Mouse (Mus musculus) ES-E14 (cell line): ENCODE data around the gene Snrnp40. TPM values are rescaled to one million over a fixed set of nuclear protein-coding genes. Genes with fewer than 3 reads are reported as not detected.

Experiments
- DNase-seq: peaks from one replicate; pipeline ENCODE4 v3.0.0-alpha.2; 2013; ENCODE audit warnings: low read depth, low spot score
- H3K27ac ChIP-seq: 2 replicates; pipeline ENCODE4 v1.5.1; 2012; ENCODE audit warnings: low read depth, mild to moderate bottlenecking, low read length, moderate library complexity, mixed read lengths; ENCODE audit not compliant: poor library complexity, insufficient read depth, severe bottlenecking
- H3K36me3 ChIP-seq: 2 replicates; pipeline ENCODE4 v1.6.1; 2012; ENCODE audit warnings: mild to moderate bottlenecking, low read length, moderate library complexity, mixed read lengths; ENCODE audit not compliant: control insufficient read depth, poor library complexity, insufficient read depth, severe bottlenecking
- H3K4me1 ChIP-seq, 2 experiments: fragments of 150-350 bp in 1 of 2; sonication (generic) in 1 of 2; 2 replicates each; pipeline ENCODE4 v1.6.1; 2012; ENCODE audit warnings: low read length in 2 of 2, mild to moderate bottlenecking in 1 of 2, mixed read lengths in 1 of 2; ENCODE audit not compliant: control insufficient read depth in 2 of 2, insufficient read depth in 2 of 2, poor library complexity in 1 of 2
- H3K4me3 ChIP-seq, 2 experiments: fragments of 150-350 bp in 1 of 2; sonication (generic) in 1 of 2; 2 replicates each; pipeline ENCODE4 v1.5.1; 2012; ENCODE audit warnings: low read length in 2 of 2, low read depth in 1 of 2, mild to moderate bottlenecking in 1 of 2, mixed read lengths in 1 of 2; ENCODE audit not compliant: insufficient read depth in 1 of 2, poor library complexity in 1 of 2, severe bottlenecking in 1 of 2
- H3K9ac ChIP-seq: 2 replicates; pipeline ENCODE4 v1.6.1; 2012; ENCODE audit warnings: low read depth, mild to moderate bottlenecking, low read length, mixed read lengths; ENCODE audit not compliant: poor library complexity, insufficient read depth, severe bottlenecking
- H3K9me3 ChIP-seq: fragments of 150-350 bp; sonication (generic); 2 replicates; pipeline ENCODE4 v1.6.1; 2012; ENCODE audit warnings: low read depth, mild to moderate bottlenecking, low read length; ENCODE audit not compliant: control insufficient read depth, insufficient read depth
- CHD2 ChIP-seq: IDR thresholded peaks from 2 replicates; pipeline ENCODE4 v1.6.1; 2014; ENCODE audit warnings: mild to moderate bottlenecking, low read depth, low read length, inconsistent platforms
- HCFC1 ChIP-seq: IDR thresholded peaks from 2 replicates; pipeline ENCODE4 v1.6.1; 2012; ENCODE audit warnings: low read length, inconsistent platforms, borderline replicate concordance; ENCODE audit not compliant: insufficient read depth
- MAFK ChIP-seq: IDR thresholded peaks from 2 replicates; pipeline ENCODE4 v1.6.1; 2014; ENCODE audit warnings: mild to moderate bottlenecking, low read depth, low read length, inconsistent platforms; ENCODE audit not compliant: insufficient read depth
- ZC3H11A ChIP-seq: IDR thresholded peaks from 2 replicates; pipeline ENCODE4 v1.6.1; 2012; ENCODE audit warnings: low read depth, mild to moderate bottlenecking, inconsistent platforms, low read length, borderline replicate concordance
- ZNF384 ChIP-seq: IDR thresholded peaks from 2 replicates; pipeline ENCODE4 v1.6.1; 2012; ENCODE audit warnings: low read depth, low read length, inconsistent platforms
- in situ Hi-C, 2 experiments: fragments of 600-800 bp; cut with MboI; formaldehyde crosslinking; loops; one replicate each; pipeline ENCODE4 v1.15.1; 2025; ENCODE audit warnings: low sequenced_read_pairs in 2 of 2, inconsistent platforms in 1 of 2; ENCODE audit not compliant: unreplicated experiment in 2 of 2
- total RNA-seq: library from RNA; depleted of rRNA; stranded (reverse); fragments of 300-350 nt; gene quantifications from 2 replicates; pipeline ENCODE4 v1.2.3, GENCODE M21; 2012

Snrnp40 gene
- total RNA-seq, 1 experiment: 147 TPM

- Histone ChIP-seq H3K9ac (no peak overlapping the region), H3K4me3 (no peak overlapping the region), H3K4me1 (peaks cover 0 to 7% of the 10 kb centered on the region in 2 experiments; a peak in 1 of 4 replicates), H3K36me3 (peaks cover 4% of the 10 kb centered on the region), H3K27ac (no peak overlapping the region), H3K9me3 (no peaks in the 10 kb centered on the region)
- TF ChIP-seq HCFC1 (no peak), CHD2 (no peak), MAFK (no peak), ZC3H11A (no peak), ZNF384 (no peak)
- in situ Hi-C loops: no loop called here
- DNase-seq: no peak
These were observed 36.8 kb upstream of the Snrnp40 start for GRCm38 (mm10) chr4:130323165-130323564.

GRCm38 (mm10) chr4:130323607-130324006 lies 36.3 kb upstream of the Snrnp40 start:
- TF ChIP-seq MAFK: no peak
- TF ChIP-seq ZC3H11A: no peak
- no peak for TF ChIP-seq CHD2
- no peak for TF ChIP-seq ZNF384
- no peak for TF ChIP-seq HCFC1
- H3K4me3 ChIP-seq: no peak overlapping the region
- no peaks in the 10 kb centered on the region for H3K9me3 ChIP-seq
- in situ Hi-C loops: no loop called here
- no peak overlapping the region for H3K27ac ChIP-seq
- no peak for DNase-seq
- no peak overlapping the region for H3K9ac ChIP-seq
- H3K4me1 ChIP-seq: peaks cover 0 to 5% of the 10 kb centered on the region in 2 experiments; a peak in 1 of 4 replicates
- peaks cover 4% of the 10 kb centered on the region for H3K36me3 ChIP-seq

GRCm38 (mm10) chr4:130325446-130325845 lies 34.5 kb upstream of the Snrnp40 start:
- no peak for TF ChIP-seq ZC3H11A
- no peak for TF ChIP-seq ZNF384
- no peak for TF ChIP-seq CHD2
- TF ChIP-seq MAFK: no peak
- no peak for TF ChIP-seq HCFC1
- Histone ChIP-seq H3K27ac (no peak overlapping the region), H3K36me3 (peaks cover 7% of the 10 kb centered on the region), H3K9me3 (no peaks in the 10 kb centered on the region), H3K4me1 (peaks cover 0 to 8% of the 10 kb centered on the region in 2 experiments; a peak in 1 of 4 replicates), H3K9ac (no peak overlapping the region), H3K4me3 (no peak overlapping the region)
- DNase-seq: no peak
- in situ Hi-C loops: no loop called here

GRCm38 (mm10) chr4:130327366-130327765 lies 32.6 kb upstream of the Snrnp40 start:
- Histone ChIP-seq H3K27ac (no peak overlapping the region), H3K36me3 (peaks cover 3% of the 10 kb centered on the region; the same call in 1 of the 2 replicates), H3K4me3 (no peak overlapping the region), H3K9me3 (no peaks in the 10 kb centered on the region), H3K4me1 (peaks cover 0 to 8% of the 10 kb centered on the region in 2 experiments; a peak in 1 of 4 replicates), H3K9ac (no peak overlapping the region)
- no peak for DNase-seq
- TF ChIP-seq HCFC1 (no peak), MAFK (no peak), ZNF384 (no peak), CHD2 (no peak)
- in situ Hi-C loops: no loop called here

GRCm38 (mm10) chr4:130335867-130336266 lies 24.1 kb upstream of the Snrnp40 start:
- H3K36me3 ChIP-seq: peaks cover 10% of the 10 kb centered on the region; the same call in 1 of the 2 replicates
- in situ Hi-C loops: no loop called here

More at GRCm38 (mm10) chr4:130335867-130336266, 24.1 kb upstream of the Snrnp40 start:
- no peaks in the 10 kb centered on the region for H3K9me3 ChIP-seq
- no peak for TF ChIP-seq CHD2
- TF ChIP-seq ZNF384: no peak
- no peak for TF ChIP-seq ZC3H11A
- no peak for TF ChIP-seq MAFK
- no peak overlapping the region for H3K9ac ChIP-seq
- DNase-seq: no peak
- H3K4me1 ChIP-seq: no peaks in the 10 kb centered on the region
- H3K4me3 ChIP-seq: no peak overlapping the region
- H3K27ac ChIP-seq: no peak overlapping the region
